Mouse (Mus musculus): ENCODE data around the gene Rapgef1.
"Not testable (repeated sequence)": the region's sequence is repeated elsewhere in the genome, so short reads cannot be mapped to it uniquely, and the experiment has no call there.

The Rapgef1 gene

DNA sequence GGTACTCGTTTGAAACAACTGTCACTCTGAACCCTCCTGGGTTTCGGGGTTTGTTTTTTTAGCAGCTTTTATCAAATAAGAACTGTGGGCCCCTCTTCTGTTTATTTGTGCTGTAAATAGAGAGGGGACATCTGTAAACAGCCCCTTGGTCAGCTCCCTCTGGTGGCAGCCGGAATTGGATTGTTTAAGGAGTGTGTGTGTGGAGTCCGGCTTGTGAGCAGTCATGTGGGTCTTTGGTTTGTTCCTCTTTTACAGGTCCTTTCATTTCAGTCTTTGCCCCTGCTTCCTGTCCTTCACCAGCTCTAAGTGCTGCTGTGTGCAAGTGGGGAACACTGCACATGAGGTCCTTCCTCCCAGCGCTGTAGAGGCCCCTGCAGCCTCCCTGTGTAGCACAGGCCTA lies 119.8 kb downstream of the Rapgef1 start:
- peak in 1 of 2 experiments; percentile 49 for DNase-seq (ENCODE audit: low spot score in 2 of 2)

GRCm38 (mm10) chr2:29741207-29741606 lies 121.7 kb downstream of the Rapgef1 start:
- no peak for DNase-seq (ENCODE audit: low spot score in 2 of 2)

DNA sequence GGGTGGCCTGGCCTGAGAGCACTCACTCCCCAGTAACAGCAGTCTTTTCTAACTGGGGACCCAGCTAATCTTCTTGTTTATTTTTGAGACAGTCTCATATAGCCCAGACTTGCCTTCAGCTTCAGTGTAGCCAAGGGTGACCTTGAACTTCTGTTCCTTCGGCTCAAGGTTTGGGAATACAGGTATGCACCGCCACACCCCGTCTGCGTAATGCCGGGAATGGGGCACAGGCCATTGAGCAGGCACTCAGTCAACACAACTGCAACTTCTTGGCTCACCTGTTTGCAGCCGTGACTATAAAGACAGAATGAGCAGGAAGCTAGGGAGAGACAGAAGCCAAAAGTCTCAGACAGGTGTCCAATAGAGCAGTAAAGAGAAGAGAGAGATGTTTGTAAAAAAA lies 124.7 kb downstream of the Rapgef1 start:
- no peak for DNase-seq (ENCODE audit: low spot score in 2 of 2)

GRCm38 (mm10) chr2:29747188-29747782 lies 127.8 kb downstream of the Rapgef1 start:
- no peak for DNase-seq (ENCODE audit: low spot score in 2 of 2)

- DNase-seq (ENCODE audit: low spot score in 2 of 2) = no peak
Observed at GRCm38 (mm10) chr2:29747852-29748251, 128.3 kb downstream of the Rapgef1 start.

DNA sequence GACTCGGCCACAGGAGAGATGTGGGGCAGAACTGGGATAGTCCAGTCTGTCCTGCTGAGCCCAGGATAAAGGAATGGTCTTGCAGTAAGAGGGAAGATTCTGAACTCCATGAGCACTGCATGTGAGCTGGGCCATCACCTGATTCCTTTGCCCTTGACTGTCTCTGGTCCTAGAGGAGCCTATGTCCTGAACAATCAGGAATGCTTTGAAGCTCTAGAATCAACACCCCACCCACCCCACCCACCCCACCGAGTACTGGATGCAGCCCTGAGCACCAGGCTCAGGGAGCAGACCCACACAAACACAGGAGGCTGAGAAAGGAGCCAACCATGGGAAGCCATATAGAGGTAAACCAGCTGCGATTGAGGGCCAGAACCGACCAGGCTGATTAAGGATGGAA lies 129.0 kb downstream of the Rapgef1 start:
- DNase-seq (ENCODE audit: low spot score in 2 of 2) = no peak

GRCm38 (mm10) chr2:29751497-29751896 lies 132.0 kb downstream of the Rapgef1 start, which contains the start of gene Gm13420:
Gene Gm13420, minus strand, starts transcription at chr2:29751685.
- DNase-seq (ENCODE audit: low spot score in 2 of 2) = no peak

DNA sequence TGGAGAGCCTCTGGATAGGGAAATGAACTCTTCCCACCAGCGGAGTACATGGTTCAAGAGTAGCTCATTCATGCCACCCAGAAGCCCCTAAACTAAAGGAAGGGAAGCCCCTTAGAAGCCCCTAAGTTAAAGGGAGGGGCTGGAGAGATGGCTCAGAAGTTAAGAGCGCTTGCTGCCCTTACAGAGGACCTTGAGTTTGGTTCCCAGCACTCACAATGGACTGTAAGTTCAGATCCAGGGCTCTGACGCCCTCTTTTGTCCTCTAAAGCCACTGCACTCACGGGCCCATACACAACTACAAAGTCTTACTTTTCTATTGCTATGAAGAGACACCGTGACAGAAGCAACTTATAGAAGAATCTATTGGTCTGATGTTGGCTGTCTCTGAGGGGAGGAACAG lies 132.9 kb downstream of the Rapgef1 start:
- DNase-seq (ENCODE audit: low spot score in 2 of 2) = no peak

GRCm38 (mm10) chr2:29755693-29756092 lies 136.2 kb downstream of the Rapgef1 start:
- DNase-seq (ENCODE audit: low spot score in 2 of 2) = no peak

DNA sequence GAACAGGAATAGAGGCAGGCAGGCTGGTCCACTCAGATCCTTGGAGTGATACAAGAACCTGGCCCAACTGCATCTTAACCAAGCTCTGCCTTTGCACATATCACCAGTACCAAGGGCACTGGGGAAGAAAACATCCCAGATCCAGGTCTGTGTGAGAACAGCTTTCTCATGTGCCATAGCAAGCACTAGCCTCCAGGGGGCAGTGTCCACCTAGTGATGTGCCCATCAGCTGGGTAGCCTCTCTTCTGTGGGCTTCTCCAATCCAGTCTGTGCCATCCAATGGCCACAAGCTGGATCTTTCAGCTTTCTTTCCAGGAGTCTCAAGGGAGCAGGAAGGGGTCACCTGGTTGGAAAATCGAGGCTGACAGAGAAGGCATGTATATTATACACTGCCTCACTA lies 145.3 kb downstream of the Rapgef1 start:
- DNase-seq (ENCODE audit: low spot score in 2 of 2) = peak; percentile 32 to 61

DNA sequence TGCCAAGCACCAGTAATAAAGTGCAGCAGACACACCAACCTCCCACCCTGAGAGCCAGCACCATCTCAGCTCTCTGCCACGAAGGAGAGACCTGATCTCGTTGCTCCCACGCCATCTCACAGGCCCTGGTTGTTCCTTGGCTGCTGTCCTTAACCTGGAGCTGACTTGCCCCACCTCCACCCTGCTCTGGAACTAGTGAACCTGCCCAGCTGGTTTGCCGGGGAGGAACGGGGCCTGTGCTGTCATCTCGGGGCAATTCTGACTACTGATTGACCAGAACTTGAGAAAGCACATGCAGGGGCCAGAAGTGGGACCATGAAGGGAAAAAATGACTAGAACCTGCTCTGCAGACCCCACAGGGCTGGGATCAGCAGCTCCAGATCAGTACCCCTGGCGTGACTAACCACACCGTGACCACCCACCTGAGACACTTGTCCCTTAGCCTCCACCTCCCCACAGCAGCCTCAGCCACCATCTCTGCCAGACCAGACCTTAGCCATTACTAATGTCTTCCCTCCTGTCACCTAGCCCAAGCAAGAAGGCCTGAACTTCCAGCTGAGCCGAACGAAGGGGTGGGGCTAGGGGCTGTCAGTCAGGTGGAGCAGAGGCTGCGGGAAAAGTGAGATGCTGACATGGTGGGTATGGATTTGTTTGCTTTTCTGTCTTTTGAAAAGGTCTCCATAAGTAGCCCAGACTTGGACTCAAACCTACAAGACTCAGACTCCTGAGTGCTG lies 148.6 kb downstream of the Rapgef1 start:
- no peak for DNase-seq (ENCODE audit: low spot score in 2 of 2)

DNA sequence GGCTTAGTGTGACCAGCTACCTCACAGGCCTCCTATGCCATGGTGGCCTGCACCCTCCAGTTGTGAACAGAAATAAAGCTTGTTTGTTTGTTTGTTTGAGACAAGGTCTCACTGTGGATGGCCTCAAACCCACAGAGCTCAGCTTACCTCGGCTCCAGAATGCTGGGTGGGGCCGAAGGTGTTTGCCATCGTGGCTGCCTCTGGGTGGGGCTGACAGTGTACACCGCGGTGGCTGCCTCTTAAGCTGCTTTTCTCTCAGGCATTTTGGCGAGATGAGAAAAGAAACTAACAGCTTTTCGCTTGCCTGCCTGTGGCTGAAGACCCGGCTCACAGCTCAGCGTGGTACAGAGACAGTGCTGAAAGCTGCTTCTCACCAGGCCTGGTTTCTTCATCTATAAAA lies 149.4 kb downstream of the Rapgef1 start:
- no peak for DNase-seq (ENCODE audit: low spot score in 2 of 2)

DNA sequence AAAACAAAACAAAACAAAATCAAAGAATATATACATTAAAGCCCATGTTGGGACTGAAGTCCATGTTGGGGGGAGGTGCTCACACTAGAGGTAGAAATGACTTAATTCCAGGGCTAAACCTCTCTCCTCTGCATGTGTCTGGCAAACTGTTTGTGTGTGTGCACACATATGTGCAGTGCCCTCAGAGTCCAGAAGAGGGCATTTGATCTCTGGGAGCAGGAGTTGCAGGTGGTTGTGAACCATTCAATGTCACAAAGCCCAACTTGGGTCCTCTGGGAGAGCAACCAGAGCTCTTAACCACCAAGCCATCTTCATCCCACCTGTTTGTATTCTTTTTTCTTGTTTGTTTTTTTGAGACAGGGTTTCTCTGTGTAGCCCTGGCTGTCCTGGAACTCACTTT lies 150.6 kb downstream of the Rapgef1 start:
- no peak for DNase-seq (ENCODE audit: low spot score in 2 of 2)

- no peak for DNase-seq (ENCODE audit: low spot score in 2 of 2)
Observed at GRCm38 (mm10) chr2:29771611-29772461, 152.3 kb downstream of the Rapgef1 start.

GRCm38 (mm10) chr2:29773323-29773722 lies 153.8 kb downstream of the Rapgef1 start:
- no peak for DNase-seq (ENCODE audit: low spot score in 2 of 2)

GRCm38 (mm10) chr2:29781256-29781655 lies 161.7 kb downstream of the Rapgef1 start:
- DNase-seq (ENCODE audit: low spot score in 2 of 2) = not testable (repeated sequence)

DNA sequence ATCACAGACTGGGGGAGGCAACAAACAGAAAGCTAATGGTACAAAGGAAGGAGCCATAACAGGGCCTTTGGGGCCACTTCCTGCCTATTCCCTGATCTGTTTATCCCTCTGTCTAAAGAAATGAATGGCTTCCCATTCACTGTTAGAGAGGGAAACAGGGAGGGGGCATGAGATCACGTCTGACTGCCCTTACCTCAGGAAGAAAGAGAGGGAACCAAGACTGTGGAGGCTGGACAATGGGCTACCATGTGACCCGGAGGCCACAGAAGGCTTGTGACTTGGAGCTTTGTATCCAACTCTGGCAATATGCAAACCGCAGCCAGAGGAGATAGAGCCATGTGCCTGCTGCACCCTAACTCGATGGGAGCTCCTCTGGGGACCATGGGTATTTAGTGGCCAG lies 164.8 kb downstream of the Rapgef1 start:
- DNase-seq (ENCODE audit: low spot score in 2 of 2) = no peak

- peak; percentile 69 to 84 for DNase-seq (ENCODE audit: low spot score in 2 of 2)
Observed at GRCm38 (mm10) chr2:29787104-29787917, 167.8 kb downstream of the Rapgef1 start, which contains the start of gene Coq4. Gene Coq4, plus strand, starts transcription at chr2:29787493.

- peak; percentile 70 to 80 for DNase-seq (ENCODE audit: low spot score in 2 of 2)
Observed at GRCm38 (mm10) chr2:29787937-29788681, 168.6 kb downstream of the Rapgef1 start, which contains the start of gene Trub2. Gene Trub2, minus strand, starts transcription at chr2:29788502.

All from spleen, postnatal 14 days (tissue).